Mouse (Mus musculus) ovary, postnatal 14 days (tissue): ENCODE measurements at regions not wholly inside any gene's neighbourhood (a gene's known extent, or its start where the extent isn't known, plus 50 kb on each side); places are given as distances from the start of the nearest gene placed in this dataset.

Experiments used
- DNase-seq: peaks from one replicate; pipeline ENCODE4 v3.0.0; 2022; ENCODE audit warnings: low spot score

DNA sequence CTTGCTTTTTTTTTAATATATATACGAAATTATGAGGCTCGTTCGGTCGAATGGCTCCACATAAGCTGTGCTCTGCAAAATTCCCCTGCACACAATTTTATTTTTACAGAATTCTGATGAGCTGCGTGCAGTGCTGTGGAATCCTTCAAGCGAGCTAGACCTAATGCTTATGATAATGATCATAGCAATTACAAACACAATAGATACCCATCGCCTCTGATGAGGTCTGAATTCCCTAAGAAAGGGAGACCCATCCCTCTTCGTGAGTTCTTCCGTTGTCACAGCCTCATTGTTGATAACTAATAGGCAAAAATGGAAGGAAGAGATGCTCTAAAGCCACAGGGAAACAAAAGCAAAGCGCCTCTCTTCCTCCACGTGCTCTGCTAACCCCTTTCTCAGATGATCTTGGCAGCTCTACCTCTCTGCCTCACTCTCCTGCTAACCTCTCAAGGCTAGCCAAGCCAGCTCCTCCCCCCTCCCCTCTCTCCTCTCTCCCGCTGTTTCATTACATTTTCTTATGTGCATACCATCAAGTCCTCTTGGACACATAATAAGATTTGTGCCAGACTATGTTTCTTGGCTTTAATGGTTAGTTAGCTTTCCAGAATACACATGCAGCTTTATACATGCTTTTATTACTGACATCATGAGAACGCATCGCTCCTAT, 367.7 kb upstream of the Adgrl2 start:
- DNase-seq = no peak

DNA sequence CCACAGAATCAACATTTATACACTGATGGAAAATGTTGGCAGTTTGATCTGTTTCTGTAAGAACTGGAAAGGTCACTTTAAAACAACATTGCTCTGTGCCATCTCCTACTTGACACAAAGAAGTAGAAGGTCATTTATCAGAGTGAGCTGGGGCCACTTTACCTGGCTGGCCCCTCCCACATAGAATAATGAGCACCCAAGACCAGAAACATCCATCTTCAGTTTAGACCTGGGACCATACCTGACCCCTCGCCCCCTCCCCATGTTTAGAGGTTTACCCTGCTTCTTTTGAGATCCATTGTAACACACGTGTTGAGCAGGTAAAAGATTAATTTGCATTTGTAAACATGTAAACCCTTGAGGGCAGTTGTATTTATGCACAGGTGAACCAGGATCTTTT, 366.8 kb upstream of the Adgrl2 start:
- DNase-seq = no peak

DNA sequence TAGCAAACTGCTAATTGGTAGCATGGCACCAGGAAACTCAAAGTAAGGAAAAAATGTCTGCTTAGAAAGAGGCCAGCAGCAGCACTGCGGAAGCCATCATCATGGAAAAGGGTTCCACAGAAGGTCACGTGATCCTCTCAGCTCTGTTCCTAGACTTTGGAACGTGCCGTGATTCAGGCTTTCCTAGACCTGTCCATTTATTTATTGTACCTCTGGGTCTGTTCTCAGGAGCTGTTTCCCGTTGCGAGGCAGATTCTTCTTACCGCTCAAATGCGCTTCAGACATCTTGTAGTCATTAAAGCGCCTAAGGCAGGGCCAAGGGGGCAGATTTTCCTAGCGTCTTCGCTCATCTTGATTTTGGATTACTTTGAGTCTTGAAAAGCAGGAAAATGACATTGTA, 365.0 kb upstream of the Adgrl2 start:
- DNase-seq = no peak

DNA sequence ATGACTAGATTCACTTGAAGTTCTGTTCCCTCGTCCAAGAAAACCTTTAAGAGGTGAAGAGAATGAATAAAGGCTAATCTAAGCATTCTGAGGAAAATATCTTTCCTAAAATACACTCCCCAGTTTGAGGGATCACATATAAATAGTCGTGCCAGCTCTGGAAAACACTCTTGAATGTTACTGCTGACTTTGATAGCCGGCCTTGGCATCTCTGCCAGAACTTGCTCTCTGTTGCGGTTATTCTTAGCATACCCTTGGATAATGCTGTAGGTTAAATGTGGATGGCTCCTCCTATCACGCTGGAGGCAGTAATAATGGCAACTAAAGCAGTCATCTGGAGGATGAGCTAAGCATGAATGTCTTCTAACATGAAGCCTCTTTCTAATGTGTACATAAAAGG, 363.6 kb upstream of the Adgrl2 start:
- DNase-seq = no peak

DNA sequence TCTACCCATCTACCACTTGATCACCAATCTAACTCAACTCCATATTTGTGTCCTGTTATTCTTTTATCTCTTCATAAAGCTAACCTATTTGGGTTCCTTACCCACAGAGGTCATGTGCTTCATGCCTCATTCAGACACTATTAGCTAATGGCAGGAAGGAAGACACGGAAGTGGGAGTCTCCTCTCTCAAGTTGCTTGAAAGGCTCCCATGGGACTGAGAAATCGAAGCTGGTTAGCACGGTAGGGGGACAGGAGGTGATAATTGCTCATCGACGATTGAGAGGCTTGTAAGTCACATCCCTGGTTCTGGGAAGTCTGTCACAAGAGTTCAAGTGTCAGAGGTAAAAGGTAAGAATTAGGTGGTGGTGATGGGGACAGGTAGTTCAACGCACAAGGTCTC, 362.2 kb upstream of the Adgrl2 start:
- no peak for DNase-seq

DNA sequence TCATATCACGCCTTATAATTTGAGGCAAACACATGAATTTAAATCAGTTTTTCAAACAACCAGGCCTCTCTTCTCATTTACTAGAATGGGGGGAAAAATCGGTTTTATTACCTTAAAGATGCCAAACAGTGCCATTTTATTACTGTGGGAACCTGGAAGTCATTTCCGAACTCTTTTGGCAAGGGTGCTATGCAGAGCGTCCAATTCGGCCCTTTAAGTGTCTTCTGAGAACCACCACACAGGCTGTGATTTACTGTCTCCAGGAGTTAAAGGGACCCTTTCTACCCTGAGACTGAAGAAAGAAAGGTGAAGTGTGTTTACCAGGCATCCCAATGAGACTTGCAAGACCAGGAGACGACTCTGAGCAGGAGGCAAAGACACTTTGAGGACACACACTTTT, 359.4 kb upstream of the Adgrl2 start:
- no peak for DNase-seq

DNA sequence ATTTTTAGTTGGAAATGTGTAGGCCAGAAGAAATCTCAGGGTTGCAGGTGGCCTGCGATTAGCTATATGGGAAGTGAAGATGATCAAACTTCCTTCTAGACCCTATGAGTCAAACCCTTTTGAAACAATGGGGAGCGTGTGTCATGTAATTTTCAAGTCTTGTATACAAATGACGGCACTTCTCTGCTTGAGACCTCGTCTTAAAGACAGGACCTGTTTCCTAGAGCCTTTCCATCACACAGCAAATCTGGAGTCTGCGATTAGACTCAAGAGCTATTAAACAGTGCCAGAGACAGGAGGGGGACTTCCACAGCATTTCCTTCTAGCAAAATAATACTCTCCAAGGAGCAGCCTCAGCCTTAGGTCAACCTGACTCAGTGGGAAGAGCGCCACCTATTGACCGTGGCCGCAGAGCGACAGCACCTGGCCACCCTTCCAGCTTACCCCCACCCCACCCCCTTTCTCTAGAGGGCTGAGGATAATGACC, 358.9 kb upstream of the Adgrl2 start:
- DNase-seq = peak; percentile 24

DNA sequence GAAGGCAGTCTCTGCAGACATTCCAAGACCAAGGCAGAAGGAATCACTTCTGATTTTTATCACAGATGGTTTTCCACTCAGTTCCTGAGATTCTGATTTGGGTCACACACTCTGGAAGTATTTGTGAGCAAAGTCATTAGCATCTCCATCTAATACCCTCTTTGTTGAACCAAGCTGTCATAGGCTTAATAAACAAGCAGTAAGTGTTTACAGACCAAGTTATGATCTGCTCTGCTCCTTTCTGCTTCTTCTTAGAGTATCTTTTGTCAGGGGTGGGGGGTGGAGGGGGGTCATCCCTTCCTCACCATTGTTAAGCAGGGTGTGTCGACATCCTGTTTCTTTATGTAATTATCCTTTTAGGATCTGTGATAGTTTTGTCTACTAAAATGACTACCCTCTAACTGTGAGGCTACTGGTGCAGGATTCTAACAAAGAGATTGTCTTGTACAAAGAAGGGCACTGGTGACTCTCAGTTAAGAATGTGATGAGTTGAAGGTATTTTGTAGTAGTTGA, 358.2 kb upstream of the Adgrl2 start:
- DNase-seq = no peak

DNA sequence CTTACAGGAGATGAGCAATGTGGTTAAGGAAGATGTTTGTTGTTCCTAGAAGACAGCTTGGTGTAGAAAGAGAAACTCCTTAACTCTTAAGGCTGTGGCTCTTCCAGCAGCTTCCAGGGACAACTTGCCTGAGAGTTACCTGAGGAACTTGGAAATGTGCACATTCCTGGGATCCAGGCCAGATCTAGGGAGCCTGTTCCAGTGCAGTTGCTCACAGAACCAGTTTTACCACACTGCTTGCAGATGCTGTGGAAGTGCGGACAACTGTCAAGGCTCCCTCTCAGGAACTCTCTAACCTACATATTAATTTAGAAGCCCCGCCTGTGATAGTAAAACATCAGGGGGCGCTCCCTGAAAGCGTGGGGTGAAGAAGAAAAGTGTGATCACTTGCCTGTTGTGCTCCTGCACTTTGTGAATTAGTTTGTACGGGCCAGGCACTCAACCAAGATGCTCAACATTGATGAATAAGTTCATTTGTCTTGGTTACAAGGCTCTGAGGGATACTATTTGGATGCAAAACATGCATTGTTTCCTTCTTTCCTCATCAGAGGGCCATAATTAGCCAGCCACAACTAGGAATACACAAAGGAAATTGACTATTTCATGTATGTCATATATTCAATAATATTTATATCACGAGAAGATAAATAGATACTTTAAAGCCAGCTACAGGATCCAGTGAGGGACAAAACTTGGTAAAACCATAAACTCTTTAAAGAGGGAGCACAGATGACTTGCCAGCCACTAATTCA, 357.1 kb upstream of the Adgrl2 start:
- DNase-seq = no peak

DNA sequence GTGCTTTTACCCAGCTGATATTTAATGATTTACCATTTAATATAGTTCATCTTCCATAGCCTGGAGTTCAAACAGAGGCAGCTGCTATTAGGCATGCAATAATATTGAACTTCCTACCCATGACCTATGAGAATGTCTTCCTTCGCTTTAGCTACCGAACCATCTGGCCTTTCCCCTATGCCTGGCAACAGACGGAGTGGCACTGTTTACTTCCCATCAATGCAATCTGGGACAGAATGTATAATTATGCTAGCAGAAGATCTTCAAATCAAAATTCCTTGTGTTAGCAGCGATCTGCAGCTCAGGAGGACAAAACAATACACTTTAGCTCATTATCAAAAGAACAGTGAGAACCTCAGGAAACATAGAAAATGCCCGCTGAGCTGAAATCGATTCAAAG, 352.2 kb upstream of the Adgrl2 start:
- DNase-seq = no peak

DNA sequence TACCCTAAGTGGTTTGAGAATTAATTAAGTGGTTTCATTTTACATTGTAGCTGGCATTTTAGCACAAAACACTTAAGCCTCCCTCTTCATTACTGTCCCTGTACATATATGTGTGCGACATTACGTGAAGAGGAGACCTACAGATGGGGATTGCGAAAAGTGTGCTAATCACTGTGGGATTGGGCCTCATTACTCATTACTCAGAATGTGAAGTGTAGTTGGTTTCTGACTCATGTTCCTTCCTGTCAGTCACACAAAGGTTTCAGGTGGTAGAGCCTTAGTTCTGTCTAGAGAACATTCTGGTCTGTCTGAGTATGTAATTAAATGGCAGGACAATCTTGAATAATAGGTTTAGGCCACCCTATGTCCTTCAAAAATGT, 349.0 kb upstream of the Adgrl2 start:
- DNase-seq = no peak

DNA sequence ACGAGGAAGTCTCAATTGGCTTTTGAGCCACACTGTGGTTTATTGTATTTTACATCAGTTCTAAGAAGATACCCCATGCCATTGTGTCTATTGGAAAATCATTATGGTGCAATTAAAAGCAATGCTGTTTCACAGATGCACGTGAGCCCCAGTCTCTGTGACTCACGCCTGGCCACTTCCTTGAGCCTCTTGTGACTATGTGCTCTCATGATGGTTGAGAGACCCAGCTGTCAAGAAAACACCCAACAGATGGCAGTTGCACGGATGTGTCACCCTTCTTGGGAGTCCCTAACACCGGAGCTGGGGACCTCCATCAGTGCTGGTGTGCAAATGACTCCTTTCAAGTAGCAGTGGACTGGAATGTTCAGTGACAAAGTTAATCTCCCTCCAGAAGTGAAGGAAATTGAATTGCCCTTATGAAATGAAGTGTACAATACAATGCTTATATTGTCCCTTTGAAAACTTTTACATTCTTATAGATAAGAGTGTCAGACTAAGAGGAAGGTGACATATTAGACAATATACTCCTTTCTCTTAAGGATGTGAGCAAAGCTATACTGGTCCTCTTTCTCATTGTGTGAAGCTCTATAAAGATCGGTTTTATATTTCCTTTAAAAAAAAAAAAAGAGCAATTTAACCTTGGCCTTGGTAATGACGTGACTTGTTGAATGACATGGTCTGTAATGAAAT, 348.5 kb upstream of the Adgrl2 start:
- no peak for DNase-seq

DNA sequence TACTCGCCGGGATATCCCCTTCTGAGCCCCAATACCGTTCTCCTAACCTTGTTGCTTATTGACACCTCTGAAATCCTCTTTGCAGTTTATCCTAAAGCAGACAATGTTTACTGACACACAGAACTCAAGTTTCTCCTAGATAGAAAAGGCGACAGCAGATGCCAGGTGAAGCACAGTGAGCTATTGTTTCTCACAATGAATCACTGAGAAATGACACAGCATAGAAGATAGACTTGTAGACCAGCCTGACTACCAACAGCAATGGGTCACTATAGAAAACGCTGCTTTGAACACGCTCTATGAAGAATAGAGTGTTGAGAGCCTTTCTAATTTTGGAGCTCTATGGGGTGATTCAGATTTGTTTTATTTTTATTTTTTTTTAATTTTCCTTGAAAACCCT, 344.9 kb upstream of the Adgrl2 start:
- no peak for DNase-seq

DNA sequence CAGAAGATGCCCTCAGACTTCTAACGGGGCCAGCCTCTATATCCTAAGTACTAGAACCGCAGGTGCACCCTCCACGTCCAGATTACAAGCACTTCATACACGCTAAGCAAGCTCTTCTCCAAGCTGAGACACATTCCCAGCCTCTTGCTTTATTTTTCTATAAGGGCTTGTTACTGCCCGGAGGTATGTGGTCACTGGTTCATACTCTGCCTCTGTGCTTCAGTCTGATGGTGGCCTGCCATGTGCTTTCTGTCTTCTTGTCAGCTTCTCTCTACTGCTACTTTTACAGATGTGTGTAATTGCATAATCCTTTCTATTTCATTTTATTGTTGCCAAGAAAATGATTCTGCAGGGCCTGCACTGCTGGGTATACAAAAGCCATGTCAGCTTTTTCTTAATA, 343.3 kb upstream of the Adgrl2 start:
- DNase-seq = no peak

DNA sequence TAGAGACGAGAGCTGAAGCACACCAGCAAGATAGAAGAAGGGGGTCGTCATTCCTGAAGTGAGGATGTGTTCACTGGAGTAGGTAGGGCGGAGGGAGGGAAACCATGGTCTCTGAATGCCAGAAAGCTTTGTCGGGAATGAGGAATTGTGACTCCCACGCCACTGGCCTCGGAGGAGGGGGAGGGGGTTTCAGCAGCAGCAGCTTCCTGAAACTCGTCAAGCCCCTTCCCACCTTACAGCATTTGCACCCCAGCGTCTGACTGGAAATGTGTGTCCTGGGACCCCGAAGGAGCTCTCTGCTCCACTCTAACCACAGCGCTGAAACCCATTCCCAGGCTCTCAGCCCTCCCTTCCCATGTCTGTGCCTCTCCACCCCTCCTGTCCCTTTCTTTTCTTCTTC, 342.8 kb upstream of the Adgrl2 start:
- DNase-seq = no peak

DNA sequence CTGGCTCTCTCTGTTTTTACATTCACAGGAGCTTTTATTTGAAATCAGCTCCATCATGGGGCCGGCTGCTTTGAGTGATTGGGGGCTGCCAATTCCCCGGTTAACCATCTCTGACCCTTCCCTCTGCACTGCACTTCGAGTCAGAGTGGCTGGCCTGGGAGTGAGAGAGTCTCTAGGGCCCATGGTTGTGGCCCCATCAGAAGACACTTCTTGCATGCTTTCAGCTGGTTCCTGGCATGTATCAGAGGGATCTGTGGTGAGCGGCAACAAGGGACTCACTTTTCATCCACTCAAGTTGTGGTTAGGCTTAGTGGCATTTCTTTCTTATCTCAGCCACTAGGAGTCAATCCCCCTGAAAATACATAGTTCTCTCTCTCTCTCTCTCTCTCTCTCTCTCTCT, 341.8 kb upstream of the Adgrl2 start:
- DNase-seq = no peak

DNA sequence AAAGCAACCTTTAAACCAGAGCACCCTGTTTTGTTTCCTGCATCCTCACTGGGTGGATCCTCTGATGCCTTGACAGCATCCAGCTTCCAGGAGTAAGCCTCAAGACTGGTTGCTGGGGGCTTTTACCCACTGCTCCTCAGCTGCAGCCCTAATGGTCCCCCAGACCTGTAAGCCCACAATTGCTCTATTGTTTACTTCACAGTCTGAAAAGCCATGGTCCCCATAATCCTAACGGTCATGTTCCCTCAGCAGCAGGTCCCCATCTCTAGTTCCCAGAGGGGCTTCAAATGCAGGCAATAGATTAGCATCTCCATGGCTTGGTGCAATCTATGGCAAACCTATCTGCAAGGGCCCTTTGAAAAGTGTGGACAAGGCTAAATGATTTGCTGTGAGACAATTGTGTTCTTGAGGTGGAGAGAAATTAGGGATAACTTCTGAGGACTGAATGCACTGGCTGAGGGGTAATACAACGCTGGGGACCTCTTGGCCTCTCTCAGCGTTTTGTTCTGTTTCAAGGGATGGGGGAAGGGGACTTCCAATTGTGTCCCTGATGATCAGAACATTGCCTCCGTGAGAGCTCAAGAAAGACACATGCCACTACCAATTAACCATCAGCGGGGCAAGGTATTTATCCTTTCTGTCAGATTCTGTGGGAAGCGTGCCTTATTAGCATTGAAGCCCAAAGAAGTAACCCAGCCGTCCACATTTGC, 341.1 kb upstream of the Adgrl2 start:
- no peak for DNase-seq

DNA sequence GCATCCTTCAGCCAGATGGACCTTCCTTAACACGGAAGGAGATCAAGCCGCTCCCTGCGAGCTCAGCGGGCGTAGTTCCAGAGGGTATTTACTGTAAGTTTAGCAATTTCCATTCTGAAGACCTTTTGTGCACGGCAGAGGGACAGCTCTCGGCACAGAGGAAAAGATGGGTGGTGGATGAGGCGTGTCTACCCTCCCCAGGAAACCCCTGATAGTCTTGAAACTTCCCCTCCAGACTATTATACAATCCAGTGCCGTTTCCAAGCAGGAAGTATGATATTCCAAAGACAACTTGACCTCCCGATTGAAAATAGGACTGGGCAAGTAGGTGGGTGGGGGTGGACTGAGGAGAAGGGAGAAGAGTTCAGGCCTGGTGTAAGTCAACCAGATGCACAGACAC, 340.4 kb upstream of the Adgrl2 start:
- no peak for DNase-seq

DNA sequence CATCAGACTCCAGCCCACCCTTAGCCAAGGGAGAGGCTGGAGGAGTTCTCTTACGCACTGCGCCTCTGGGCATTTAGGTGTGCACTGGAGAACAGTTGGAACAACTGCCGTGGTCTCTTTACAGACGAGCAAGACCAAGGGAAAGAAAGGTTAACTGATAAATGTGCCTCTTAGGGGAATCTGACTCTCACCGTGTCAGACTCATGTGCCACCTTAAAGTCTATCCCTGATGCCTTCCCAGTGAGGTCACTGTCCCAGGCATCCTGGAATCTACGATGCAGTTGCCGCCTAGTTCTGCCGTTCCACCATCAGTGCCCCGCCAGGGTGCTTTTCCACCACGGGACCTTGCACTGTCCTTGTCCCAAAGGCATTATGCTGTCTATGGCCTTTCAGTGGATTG, 339.7 kb upstream of the Adgrl2 start:
- no peak for DNase-seq

DNA sequence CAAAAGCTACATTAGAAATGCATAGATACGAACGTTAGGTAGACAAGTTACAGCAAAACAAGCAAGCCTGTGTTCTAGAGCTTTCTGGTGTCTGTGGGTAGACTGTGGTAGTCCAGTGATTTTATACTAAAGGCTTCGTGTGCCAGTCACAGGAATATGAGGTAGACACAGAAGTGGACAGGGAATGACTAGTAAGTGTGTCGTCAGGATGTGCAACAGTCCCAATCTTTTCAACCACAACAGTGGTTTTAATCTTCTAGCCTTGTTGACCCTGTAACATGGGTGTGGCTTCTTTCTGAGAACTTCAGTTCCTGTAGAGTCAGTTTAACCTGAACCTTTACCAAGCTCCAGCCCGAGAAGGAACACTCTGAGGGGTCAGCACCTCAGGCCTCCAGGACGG, 339.3 kb upstream of the Adgrl2 start:
- no peak for DNase-seq

DNA sequence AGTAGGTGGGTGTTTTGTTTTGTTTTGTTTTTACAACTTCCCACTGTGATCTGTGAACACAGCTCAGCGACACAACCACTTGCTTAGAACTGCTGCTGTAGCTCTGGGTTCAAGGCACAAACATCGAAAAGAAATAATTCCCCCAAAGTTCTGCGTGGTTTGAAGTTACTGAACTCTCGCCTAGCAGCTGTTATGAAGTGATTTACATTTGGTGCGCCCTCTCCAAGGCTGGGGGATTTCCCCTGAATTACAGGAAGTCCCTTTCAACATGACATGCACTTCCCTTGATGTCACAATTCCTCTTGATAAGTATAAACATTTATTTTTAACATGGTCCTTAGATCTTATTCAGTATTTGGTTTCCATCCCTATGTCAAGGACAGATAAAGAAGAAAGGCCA, 336.3 kb upstream of the Adgrl2 start:
- DNase-seq = no peak

DNA sequence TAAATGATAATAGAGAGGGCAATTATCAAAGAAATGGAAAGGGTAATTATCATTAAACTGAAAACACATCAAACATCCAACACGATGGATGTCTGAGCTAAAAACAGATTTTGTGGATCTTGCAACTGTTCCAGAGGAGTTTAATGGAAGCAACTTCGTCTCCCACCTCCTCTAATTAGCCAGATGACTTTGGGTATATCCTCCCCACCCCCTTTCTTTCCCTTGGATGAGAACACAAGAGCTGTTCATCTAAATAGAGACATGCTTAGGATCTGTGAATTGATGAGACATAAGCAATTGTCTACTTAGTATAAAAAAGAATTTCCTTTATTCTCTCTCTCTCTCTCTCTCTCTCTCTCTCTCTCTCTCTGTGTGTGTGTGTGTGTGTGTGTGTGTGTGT, 333.7 kb upstream of the Adgrl2 start:
- DNase-seq = no peak

DNA sequence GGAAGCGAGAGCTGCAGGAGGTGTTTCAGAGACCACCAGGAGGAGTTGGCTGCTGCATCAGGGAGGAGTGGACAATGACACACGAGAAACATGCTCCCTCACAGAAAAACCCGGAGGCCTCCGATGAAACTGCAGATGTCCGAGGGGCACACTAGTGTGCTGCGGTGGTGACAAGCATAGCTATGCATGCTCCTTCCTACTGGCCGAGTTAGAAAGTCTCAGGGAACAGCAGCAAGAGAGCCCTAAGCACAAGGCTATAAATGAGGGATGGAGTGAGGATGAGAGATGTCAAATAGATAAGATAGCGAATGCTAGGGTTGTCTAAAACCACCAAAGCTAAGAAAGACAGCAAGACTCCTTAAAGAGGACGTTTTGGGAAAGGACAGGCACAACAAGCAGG, 328.4 kb upstream of the Adgrl2 start:
- no peak for DNase-seq
